Mouse (Mus musculus): ENCODE data around the gene Prkcz.

Gene Prkcz

GRCm38 (mm10) chr4:155246691-155247105 is 114.5 kb downstream of the Prkcz start:
- DNase-seq (ENCODE audit: low read depth in 1 of 2, low spot score in 2 of 2), result no peak

DNA sequence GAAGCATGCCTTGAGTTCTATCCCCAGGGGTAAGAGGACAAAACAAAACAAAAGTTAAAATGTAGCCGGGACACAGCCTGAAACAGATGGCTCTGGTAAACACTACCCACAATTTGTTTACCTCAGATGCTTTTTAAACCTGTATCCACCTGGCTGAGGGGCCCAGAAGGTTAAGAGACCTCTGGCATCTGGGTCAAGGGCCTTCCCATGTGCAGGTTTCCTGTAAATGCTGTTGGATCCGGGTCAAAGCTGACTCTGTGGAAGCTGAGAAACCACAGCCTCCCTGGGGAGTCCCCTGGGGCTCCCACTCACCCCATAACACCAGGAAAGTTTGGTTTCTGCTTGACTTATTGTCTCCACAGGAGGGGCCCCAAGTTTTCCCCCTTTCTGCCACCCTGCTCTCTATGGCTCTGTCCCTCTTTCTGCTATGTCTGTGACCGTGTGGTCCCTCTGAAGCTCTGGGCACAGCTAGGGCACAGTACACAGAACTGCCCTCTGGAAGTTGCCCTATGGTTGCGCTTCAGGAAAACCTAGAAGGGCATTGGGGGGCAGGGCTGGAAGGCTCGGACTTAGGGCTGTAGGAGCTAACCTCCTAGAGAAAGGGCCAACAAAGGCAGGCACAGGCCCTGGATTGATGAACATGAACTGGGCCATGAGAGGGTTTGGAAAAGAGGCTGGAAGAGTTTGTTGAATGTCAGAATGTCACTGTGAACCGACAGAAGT is 115.2 kb downstream of the Prkcz start:
- no peak for DNase-seq (ENCODE audit: low read depth in 1 of 2, low spot score in 2 of 2)

DNA sequence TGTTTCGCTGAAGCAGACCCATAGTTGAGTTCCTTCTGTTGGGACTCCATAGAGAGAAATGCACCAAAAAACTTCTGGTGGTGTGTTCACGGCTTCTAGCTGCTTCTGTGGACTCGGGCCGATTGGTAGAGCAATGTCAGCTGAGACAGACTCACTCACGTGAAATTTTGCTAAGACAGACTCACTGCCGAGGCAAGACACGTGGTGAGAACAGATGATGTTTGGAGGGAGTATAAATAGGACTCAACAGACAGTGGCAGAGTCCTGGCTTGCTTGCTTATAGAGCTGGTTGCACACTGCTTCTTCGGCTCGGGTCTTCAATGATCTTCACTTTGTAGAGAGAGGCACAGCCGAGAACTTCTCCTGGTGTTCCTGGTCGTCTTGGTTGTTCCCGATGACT is 117.9 kb downstream of the Prkcz start:
- no peak for DNase-seq (ENCODE audit: low read depth in 1 of 2, low spot score in 2 of 2)

- no peak for DNase-seq (ENCODE audit: low read depth in 1 of 2, low spot score in 2 of 2)
Measured at GRCm38 (mm10) chr4:155242292-155242691, 118.9 kb downstream of the Prkcz start.

- DNase-seq (ENCODE audit: low read depth in 1 of 2, low spot score in 2 of 2), result no peak
Measured at GRCm38 (mm10) chr4:155241789-155242188, 119.4 kb downstream of the Prkcz start.

DNA sequence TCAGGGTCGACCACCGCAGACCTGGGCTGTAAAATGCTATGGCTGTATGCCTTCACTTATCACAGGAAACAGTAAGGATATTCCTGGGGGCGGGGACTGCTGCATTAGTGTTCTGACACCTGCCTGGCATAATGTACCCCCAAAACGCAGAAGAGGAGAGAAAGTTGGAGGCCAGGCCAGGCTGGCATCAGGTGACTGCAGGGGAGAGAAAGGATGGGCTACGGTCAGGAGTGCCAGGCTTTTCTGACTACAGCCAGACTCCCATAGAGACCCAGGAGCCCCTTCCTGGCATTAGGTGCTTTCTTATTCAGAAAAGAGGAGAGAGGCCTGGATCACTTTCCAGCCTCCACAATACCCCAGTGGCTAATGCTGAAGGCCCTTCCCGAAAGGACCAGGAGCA is 121.7 kb downstream of the Prkcz start:
- no peak for DNase-seq (ENCODE audit: low read depth in 1 of 2, low spot score in 2 of 2)

GRCm38 (mm10) chr4:155238276-155238675 is 122.9 kb downstream of the Prkcz start:
- no peak for DNase-seq (ENCODE audit: low read depth in 1 of 2, low spot score in 2 of 2)

DNA sequence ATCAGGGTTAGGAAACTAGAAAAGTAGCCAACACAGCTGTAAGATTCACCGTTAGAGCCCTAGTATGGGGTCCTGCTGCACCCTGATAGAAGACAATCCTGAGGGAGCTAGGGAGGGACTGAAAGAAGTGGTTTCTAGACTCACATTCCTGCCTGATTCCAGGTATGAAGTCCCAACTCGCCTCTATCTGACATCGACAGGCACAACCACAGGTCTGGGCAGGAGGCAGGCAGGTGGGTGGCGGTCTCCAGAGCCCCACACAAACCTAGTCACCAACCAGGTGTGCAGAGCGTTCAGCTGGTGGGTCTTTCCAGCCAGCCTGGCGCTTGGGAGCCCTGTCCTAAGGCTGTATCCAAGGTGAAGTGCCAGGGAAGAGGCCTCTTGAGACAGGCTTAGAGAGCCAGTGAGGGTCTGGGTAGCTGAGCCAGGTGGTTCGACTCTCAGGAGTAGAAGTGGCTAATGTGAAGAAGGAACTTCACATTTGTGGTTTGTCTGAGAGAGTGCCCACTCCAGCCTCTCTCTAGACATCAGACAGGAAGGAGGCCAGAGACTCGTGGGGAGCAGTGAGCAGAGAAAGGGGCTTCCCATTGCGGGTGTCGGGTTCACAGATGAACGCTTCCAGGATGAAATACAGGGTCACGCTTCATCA is 124.3 kb downstream of the Prkcz start:
- DNase-seq (ENCODE audit: low read depth in 1 of 2, low spot score in 2 of 2), result no peak

DNA sequence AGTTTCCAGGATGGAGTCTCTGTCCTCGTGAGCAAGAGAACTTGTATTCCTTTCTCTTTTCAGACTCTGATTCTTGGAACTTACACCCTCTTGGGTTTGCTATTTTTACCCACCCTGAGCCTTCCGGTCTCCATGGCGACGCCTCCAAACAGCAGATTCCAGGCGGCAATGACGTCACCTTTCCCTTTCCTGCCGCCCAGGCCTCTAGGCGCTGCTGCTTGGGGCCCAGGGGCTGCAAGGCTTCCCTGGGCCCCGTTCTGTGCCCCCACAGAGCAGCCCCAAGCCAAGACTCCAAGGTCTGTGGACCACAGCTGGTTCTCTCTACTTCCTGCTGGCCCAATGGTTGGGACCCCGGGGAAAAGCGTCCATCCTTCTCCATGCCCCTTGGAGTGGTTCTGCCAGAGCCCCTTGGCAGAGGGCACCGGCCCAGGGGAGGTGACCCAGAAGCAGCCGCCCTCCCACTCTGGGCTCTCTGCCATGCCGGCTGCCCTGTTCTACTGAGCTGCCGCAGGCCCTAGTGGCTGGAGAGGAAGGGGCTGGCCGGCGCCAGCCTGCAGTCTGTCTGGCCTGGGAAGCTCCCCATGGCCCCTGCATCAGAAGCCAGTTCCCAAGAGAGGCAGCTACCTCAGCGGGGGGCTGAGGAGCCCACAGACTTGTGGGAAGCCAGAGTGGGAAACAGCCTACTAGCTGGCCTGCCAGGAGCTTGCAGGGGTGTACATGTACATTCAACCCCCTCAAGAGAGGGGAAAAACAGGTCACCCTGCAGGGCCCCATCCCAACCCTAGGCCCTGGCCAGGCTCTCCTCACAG is 125.6 kb downstream of the Prkcz start:
- peak; percentile 16 to 17 for DNase-seq (ENCODE audit: low read depth in 1 of 2, low spot score in 2 of 2)

GRCm38 (mm10) chr4:155234371-155235310 is 126.5 kb downstream of the Prkcz start:
- DNase-seq (ENCODE audit: low read depth in 1 of 2, low spot score in 2 of 2), result peak; percentile 24 to 44

- DNase-seq (ENCODE audit: low read depth in 1 of 2, low spot score in 2 of 2), result no peak
Measured at GRCm38 (mm10) chr4:155233878-155234277, 127.3 kb downstream of the Prkcz start.

GRCm38 (mm10) chr4:155228461-155228860 is 132.7 kb downstream of the Prkcz start:
- no peak for DNase-seq (ENCODE audit: low read depth in 1 of 2, low spot score in 2 of 2)

GRCm38 (mm10) chr4:155227986-155228385 is 133.2 kb downstream of the Prkcz start:
- no peak for DNase-seq (ENCODE audit: low read depth in 1 of 2, low spot score in 2 of 2)

DNA sequence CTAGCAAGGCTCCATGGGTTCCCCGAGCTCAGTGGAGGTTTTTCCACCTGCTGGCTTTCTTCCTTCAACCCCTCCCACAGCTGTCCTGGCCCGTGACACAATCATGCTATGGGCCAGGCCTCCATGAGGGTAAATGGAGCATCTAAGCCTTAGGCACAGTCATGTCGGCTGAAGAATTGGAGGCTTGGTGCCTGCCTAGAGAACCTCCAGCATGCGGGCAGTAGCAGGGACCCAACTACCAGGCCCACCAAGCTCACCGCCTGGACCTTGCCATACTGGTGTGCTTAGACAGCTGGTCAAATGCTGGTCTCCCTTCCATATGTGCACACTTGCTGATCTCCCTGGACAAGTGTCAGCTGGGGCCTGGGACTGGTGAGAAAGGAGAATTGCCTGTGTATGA is 135.2 kb downstream of the Prkcz start:
- DNase-seq (ENCODE audit: low read depth in 1 of 2, low spot score in 2 of 2), result no peak

GRCm38 (mm10) chr4:155223594-155224528 is 137.3 kb downstream of the Prkcz start:
- DNase-seq (ENCODE audit: low read depth in 1 of 2, low spot score in 2 of 2), result no peak

GRCm38 (mm10) chr4:155222841-155223593 is 138.1 kb downstream of the Prkcz start:
- peak; percentile 97 to 99 for DNase-seq (ENCODE audit: low read depth in 1 of 2, low spot score in 2 of 2)

- no peak for DNase-seq (ENCODE audit: low read depth in 1 of 2, low spot score in 2 of 2)
Measured at GRCm38 (mm10) chr4:155222552-155222840, 138.7 kb downstream of the Prkcz start, which contains the start of gene Ski. Gene Ski, minus strand, starts transcription at chr4:155222592.

DNA sequence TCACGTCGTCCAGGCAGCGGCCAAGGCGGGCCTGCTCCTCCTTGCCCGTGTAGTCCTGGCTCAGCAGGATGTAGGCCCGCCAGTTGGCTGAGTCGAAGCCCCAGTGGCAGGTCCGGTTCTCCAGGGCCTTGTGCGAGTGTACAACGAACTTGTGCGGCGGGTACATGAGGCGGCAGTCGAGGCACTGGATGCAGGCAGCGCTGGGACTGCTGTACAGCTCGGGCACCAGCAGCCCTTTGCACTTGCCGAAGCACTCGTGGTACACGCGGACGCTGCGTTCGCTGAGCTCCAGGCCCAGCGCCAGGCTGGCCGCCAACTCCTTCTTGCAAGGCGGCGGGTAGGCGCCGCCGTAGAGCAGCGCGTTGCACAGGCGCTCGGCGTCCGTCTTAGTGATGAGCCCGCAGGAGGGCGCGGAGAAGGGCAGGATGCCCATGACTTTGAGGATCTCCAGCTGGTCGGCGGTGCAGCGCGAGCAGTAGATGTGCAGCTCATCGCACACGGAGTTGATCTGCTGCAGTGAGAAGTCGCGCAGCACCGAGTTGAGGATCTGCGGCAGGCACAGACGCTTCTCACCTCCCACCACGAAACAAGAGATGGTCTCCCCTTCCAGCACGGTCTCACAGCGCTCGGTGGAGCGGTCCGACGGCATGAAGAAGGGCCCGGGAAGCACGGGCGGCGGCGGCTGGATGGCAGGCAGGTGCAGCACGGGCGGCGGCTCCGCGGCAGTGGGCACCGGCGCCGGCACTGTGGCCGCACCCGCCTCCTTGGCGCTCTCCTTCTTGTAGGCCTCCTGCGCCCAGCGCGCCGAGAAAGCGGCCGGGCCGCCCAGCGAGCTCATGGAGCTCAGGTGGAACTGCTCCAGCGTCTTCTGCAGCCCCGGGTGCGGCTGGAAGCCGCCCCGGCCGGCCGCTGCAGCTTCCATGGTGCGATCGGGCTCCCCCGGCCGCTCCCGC is 139.3 kb downstream of the Prkcz start:
- peak in 1 of 2 experiments; percentile 23 for DNase-seq (ENCODE audit: low read depth in 1 of 2, low spot score in 2 of 2)

Measured in monocyte, adult 2 months (primary cell).